Mouse (Mus musculus) adrenal gland (tissue): ENCODE measurements at regions not wholly inside any gene's neighbourhood (a gene's known extent, or its start where the extent isn't known, plus 50 kb on each side); places are given as distances from the start of the nearest gene placed in this dataset.

Source experiments
- intact Hi-C: fragments of 180-260 bp; cut with DNase I; formaldehyde crosslinking; loops from one replicate; pipeline ENCODE4 v1.15.1; 2025

DNA sequence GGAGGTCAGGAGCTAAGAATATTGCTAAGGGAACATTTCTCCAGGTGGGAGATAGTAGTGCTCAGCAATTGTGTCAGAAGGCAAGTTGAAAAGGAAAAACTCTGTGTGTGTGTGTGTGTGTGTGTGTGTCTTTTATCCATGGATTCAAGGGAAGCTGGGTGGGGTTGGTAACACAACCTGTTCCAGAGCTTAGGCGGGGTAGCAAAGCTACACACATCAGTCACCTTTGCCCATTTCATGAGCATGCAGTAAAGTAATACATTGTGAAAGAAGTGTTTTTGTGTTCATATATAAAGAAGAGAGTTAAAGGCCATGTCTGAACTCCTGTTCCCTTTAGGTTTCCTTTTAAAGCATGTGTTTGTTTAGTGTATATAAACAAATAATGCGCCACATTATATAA lies 128.2 kb downstream of the Ddx11 start:
- intact Hi-C loops, result no loop called here

DNA sequence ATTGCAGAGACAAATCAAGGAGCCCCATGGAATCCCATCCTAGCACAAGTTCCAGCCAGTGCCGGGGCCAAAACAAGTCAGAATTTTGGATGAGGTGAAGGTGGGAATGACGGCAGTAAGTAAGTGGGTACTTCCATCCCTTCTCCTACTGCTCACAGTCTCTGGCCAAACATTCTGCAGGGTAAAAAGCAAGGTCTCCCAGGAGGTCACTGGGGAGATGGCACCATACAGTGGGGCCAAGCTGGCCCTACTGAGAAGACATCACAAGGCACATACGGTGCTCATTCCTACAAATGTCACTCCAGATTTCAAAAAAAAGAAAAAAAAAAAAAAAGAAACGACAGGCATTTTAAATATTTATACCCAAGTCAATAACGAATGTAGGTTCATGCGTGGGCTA lies 129.6 kb downstream of the Ddx11 start:
- intact Hi-C loops, result no loop called here

DNA sequence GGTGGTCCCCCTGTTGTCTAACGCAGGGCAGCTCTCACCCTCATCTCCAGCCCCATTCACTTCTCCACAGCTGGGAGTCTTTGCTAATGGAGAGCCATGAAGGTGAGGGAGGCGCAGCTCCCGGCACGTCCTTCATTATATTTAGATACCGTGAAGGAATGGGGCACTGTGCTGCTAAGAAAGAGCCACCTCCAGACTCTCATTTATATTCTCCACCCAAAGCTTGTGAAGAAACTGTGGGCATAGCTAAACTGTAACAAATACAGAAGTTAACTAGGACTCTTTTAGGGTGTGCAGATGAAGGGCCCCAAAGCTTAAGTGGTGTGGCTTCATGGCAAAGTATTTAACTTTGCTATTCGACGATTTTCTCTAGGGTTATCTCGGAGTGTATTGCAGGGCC lies 136.4 kb downstream of the Ddx11 start:
- intact Hi-C loops, result no loop called here

DNA sequence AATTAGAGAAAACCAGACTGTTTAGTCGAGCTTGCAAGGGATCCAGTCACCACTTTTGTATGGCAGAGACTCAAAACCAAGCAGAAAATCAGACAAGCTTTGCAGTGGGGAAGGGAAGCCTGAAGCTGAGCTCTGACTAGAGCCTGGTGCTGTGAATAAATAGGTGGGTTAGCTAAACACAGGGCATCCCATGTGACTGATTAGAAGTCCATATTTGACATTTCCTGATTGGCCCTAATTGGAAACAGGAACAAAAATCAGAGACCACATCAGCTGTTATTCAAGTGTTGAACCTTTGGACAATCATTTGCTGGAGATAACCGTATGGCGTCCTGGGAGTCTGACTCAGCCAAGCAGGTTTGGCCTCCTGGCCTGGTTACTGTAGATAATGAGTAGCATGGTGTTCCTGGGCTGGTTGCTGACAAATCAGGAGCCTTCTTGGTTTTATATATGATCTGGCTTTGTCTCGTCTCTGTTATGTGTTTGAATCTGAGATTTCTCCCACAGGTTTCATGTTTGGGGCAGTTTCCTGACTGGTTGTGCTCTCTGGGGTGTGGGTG lies 139.4 kb downstream of the Ddx11 start:
- intact Hi-C loops, result no loop called here

DNA sequence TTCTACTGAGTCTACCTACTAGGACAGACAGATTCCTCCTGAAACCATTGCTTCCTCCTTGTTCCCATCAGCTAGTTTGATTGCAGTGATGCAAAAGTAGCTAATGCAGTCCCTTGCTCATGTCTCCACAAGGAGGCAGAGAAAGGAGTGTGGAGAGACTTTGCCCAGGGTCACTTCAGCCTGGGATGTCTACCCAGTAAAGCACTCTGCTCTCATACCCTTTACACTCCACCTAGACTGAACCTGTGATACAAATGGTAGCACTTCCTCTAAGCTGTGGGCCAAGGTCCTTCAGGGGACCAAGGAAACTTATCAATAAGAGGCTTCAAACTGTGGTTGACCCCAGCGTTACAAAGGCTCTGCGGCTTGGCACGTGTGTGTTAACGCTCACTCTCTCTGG lies 140.1 kb downstream of the Ddx11 start:
- intact Hi-C loops, result no loop called here

DNA sequence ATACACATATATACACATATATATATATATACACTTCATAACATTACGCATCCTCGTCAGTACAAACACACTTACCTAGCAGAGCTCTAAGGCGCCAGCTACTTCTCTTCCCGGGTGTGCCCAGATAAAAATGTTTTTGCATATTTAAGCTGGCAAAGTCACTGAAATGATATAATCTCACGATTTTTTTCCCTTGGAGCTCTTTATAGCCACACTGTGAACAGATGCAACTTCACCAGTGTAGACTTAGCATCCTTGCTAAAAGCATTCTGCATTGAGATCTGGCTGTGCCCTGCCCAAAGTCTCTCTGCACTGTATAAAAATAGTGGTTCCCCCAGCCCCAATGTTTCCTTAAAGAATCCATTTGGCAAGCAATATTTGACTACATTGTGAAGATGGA lies 143.5 kb downstream of the Ddx11 start:
- intact Hi-C loops, result no loop called here

DNA sequence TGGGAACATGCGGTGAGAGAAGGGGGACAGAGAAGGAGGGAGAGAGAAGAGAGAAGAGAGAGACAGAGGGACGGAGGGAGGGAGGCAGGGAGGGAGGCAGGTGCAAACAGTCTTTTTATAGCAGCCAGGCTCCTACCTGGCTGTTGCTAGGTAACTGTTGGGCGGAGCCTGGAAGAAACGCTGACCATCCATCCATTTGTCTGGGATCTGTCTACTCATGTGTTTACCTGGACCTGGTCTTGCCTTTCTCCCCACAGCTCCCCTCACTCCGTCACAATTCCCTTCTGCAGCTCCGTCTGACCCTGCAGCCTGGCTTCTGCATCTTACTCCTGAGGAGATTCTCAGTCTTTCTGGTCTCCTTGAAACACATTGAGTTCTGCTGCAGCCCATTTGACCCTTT lies 144.5 kb downstream of the Ddx11 start:
- intact Hi-C loops, result no loop called here

DNA sequence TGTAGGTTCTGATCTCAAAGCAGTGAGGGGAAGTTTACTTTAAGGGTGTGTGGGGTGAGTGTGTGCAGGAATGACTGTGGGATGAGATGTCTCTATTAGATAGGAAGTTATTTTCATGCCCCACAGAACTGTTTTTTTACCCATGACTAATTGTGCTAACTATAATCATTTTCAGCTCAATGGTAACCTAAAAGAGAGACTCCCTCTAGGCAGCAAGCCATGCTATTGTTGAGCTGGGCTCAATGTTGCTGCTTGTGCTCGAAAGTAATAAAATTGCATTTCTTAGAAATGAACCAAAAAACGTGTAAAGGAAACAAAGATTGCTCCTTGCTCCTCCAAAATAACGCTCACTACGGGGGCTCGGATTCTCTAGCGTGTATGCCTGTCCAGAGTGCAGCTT lies 146.2 kb downstream of the Ddx11 start:
- intact Hi-C loops, result no loop called here

DNA sequence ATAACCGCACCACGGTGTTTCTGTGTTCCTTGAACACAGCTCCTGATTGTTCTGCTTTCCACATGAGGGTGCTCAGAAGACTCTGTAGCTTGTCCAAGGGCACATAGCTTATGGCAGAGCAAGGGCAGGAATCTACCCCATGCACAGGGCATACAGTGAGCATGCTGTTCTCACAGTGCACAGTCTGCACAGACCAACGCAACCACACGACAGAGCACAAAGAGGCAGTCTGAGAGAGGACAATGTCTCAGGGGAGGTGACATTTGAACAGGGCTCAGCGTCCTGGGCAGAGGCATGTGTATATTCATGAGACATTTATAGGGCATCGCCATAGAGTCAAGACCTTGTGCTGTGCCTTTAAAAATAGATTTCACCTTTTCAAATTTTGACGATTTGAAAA lies 148.6 kb downstream of the Ddx11 start:
- intact Hi-C loops, result no loop called here

DNA sequence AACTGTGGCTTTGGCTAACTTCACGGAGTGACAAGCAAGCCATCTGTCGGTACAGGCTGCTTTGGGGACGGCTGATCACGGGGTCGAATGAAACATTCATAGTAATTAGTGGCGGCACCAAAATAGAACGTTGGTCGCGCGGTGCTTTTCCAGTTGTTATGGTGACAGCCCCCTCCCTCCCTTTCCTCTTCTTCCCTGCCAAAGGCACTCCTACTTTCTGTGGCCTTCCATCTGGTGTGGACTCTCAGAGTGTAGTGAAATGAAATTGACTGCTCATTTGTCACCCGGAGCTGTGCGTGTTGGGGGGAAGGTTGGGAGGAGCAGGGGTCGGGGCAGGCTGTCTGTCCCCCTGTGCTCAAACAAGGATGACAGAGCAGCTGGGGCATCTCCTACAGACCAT lies 153.5 kb downstream of the Ddx11 start:
- intact Hi-C loops, result no loop called here

DNA sequence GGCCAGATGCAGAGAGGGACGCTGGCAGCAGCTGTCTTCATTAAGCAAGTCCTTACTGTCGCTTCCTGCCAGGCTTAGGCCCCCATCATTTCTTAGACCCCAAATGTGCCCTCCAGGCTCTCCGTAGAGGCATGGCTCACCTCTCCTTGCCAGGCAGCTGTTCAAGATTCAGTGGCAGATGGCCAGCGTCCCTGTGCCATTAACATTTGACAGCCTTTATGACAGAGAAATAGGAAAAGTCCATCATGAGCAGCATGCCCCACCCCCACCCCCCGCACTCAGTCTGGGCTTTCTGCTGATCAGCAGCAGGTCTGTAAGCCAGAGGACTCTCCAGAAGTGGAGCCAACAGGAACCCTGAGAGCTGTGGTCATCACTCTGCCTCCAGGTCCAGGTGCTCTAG lies 154.7 kb downstream of the Ddx11 start:
- intact Hi-C loops, result no loop called here

DNA sequence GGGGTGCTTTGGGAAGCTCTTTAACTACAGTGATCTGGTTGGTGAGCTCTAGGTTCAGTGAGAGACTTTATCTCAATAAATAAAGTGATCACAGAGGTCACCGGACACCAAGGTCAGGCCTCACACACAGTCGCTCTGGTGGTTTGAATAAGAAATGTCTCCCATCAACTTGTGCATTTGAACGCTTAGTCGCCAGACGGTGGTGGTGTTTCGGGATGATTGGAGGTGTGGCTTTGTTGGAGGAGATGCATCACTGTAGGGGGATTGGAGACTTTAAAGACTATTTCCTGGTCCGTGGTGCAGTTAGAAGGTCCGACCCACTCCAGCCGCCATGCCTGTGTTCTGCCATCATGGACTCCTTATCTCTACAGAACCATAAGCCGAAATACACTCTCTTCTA lies 162.0 kb downstream of the Ddx11 start:
- intact Hi-C loops, result no loop called here
